Mouse (Mus musculus) limb, embryonic 11.5 days (tissue): Measurements from ENCODE around the gene Prr27. TPM values are rescaled to one million over a fixed set of nuclear protein-coding genes. Genes with fewer than 3 reads are reported as not detected.
A peak's percentile ranks its signal among the peaks of the same experiment; 100 is the strongest.

Experiments
- ATAC-seq: fragments of 200-750 bp; cut with Nextera tagmentation; 2 replicates; pipeline ENCODE4 v1.8.0; 2017; ENCODE audit warnings: low read depth; ENCODE audit not compliant: insufficient number of reproducible peaks, low FRiP score, low TSS enrichment
- DNase-seq: peaks from one replicate; pipeline ENCODE4 v3.0.0-alpha.2; 2015; ENCODE audit warnings: low spot score
- H3K27ac ChIP-seq: fragments of 300-500 bp; sonication (generic); replicated peaks from 2 replicates; pipeline ENCODE4 v1.5.1; 2014; ENCODE audit warnings: low read depth, mild to moderate bottlenecking, low read length
- H3K27me3 ChIP-seq: fragments of 300-500 bp; sonication (generic); 2 replicates; pipeline ENCODE4 v1.6.1; 2014; ENCODE audit warnings: mild to moderate bottlenecking, low read length, mixed read lengths; ENCODE audit not compliant: control insufficient read depth, insufficient read depth
- H3K36me3 ChIP-seq: fragments of 300-500 bp; sonication (generic); 2 replicates; pipeline ENCODE4 v1.6.1; 2014; ENCODE audit warnings: mild to moderate bottlenecking, low read length, moderate library complexity, mixed read lengths; ENCODE audit not compliant: control insufficient read depth, insufficient read depth
- H3K4me1 ChIP-seq: fragments of 300-500 bp; sonication (generic); 2 replicates; pipeline ENCODE4 v1.6.1; 2014; ENCODE audit warnings: low read length, mixed read lengths; ENCODE audit not compliant: control insufficient read depth, insufficient read depth
- H3K4me2 ChIP-seq: fragments of 300-500 bp; sonication (generic); 2 replicates; pipeline ENCODE4 v1.6.1; 2014; ENCODE audit warnings: low read depth, mild to moderate bottlenecking, moderate library complexity; ENCODE audit not compliant: severe bottlenecking
- H3K4me3 ChIP-seq: fragments of 300-500 bp; sonication (generic); 2 replicates; pipeline ENCODE4 v1.5.1; 2014; ENCODE audit warnings: low read depth, low read length
- H3K9ac ChIP-seq: fragments of 300-500 bp; sonication (generic); 2 replicates; pipeline ENCODE4 v1.6.1; 2014; ENCODE audit warnings: mild to moderate bottlenecking, low read length
- H3K9me3 ChIP-seq: fragments of 300-500 bp; sonication (generic); 2 replicates; pipeline ENCODE4 v1.6.1; 2016; ENCODE audit warnings: low read length; ENCODE audit not compliant: control insufficient read depth
- WGBS: fragments of 180-500 bp; shearing (Covaris S2); extraction: QIAGEN DNeasy Blood & Tissue Kit; methylation state at CpG from one replicate; pipeline ENCODE4 v1.1.7; 2014; 5-methylcytosine and 5-hydroxymethylcytosine counted together
- polyA plus RNA-seq: library from polyadenylated mRNA; unstranded; fragments of >200 nt; fragmentation: Nextera tagmentation; extraction: Ambion mirVana; gene quantifications from 2 replicates; pipeline ENCODE4 v1.2.1, GENCODE M21; 2014

The Prr27 gene
- not detected in 2 replicates for polyA plus RNA-seq

DNA sequence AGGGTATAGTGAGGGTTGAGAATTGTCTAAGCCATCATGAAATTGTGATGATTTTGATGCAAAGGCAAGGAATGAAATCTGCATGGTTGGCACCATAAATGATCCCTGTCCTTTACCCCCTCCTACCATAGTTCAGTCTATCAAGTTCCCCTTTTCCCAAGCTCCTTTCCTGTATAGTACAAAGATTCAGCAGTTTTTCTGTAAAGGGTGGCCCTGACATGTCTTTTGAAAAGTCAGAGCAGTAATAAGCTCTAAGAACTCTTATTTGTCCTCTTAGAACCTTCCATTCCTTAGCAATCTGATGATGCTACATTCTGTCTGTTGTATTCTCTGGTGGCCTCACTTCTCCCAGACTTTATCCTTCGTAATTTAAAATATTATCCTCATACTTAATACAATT, at the start of gene Prr27:
TSS of gene Prr27 (plus strand) at position 301 of the 400 bp plus-strand sequence.
- Histone ChIP-seq H3K9ac (no peak within 1 kb of the TSS), H3K36me3 (no peaks in the 10 kb centered on the region), H3K27me3 (no peaks in the 10 kb centered on the region), H3K4me1 (no peaks in the 10 kb centered on the region), H3K4me3 (no peak within 1 kb of the TSS), H3K4me2 (no peak within 1 kb of the TSS), H3K9me3 (no peaks in the 10 kb centered on the region), H3K27ac (no peak within 1 kb of the TSS)
- ATAC-seq (no peak), DNase-seq (no peak)
- WGBS: 74% methylated on average over 1 of the region's 1 CpGs

DNA sequence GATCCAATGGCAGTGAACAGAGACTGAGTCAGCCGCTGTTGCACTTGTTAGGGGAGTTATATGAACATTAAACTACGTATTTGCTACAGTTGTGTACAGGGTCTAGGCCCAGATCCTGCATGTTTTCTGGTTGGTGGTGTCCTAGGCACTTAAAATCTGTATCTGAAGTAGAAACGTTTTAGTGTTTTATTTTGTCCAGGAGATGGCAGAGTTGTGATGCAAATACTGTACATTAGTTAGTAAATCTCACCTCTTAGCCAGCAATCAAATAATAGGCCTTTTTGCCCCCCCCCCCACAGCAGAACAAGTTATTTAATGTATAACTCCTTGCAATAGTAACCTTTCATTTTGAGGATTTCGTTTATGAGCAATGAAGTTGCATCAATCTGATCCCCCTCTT, 42.8 kb upstream of the Prr27 start:
- H3K4me2 ChIP-seq: no peak overlapping the region

DNA sequence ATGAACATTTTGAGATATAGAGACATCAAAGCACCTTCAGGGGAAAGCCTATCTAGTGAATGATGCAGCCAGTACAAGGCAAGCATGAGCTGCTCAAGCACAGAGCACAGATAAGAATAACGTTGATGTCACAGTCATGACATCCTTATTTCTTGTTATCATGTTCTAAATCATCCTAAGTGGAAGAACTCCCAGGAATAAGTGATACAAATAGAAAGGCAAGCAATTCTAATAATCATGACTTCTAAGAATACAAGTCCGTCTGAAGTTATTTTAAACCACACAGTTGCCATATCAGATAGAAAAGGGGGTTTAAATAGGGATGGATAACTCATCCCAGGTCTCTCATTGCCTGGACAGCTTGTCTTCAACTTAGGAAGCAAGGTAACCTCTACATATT, 17.7 kb upstream of the Prr27 start, which contains the start of gene Csn1s2b:
TSS of gene Csn1s2b (plus strand) at position 301 of the 400 bp plus-strand sequence.
- Histone ChIP-seq H3K9ac (no peak within 1 kb of the TSS), H3K27me3 (no peaks in the 10 kb centered on the region), H3K4me1 (no peaks in the 10 kb centered on the region), H3K9me3 (no peaks in the 10 kb centered on the region), H3K4me2 (no peak within 1 kb of the TSS), H3K36me3 (no peaks in the 10 kb centered on the region), H3K27ac (no peak within 1 kb of the TSS), H3K4me3 (no peak within 1 kb of the TSS)
- DNase-seq (no peak), ATAC-seq (no peak)
- WGBS: 87% methylated on average over 2 of the region's 2 CpGs

More for the DNA sequence above, 42.8 kb upstream of the Prr27 start:
- no peaks in the 10 kb centered on the region for H3K27me3 ChIP-seq
- H3K4me1 ChIP-seq: no peaks in the 10 kb centered on the region
- ATAC-seq (no peak), DNase-seq (no peak)
- WGBS: 63% methylated on average over 4 of the region's 4 CpGs
- no peak overlapping the region for H3K4me3 ChIP-seq
- no peak overlapping the region for H3K9ac ChIP-seq
- no peaks in the 10 kb centered on the region for H3K9me3 ChIP-seq
- no peak overlapping the region for H3K27ac ChIP-seq
- H3K36me3 ChIP-seq: no peaks in the 10 kb centered on the region

DNA sequence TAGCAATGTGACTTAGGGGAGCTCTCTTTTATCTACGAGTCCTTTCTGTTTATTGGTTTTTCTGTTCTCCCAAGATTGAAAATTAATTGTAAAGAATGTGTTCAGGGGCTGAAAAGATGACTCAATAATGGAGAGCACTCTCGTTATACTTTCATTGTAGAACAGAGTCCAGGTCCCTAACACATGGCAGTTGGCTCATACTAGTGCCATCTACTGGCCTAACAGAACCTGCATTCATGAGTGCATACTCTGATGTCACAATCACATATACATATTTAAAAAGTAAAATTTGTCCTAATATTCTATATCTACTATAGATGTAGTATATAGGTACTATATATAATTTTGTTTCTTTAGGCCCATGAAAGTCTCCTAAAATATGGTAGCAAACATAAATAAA, 16.2 kb upstream of the Prr27 start:
- Histone ChIP-seq H3K9me3 (no peaks in the 10 kb centered on the region), H3K4me1 (no peaks in the 10 kb centered on the region), H3K27ac (no peak overlapping the region), H3K9ac (no peak overlapping the region), H3K36me3 (no peaks in the 10 kb centered on the region), H3K4me3 (no peak overlapping the region), H3K4me2 (no peak overlapping the region), H3K27me3 (no peaks in the 10 kb centered on the region)
- 78% methylated on average over 2 of the region's 2 CpGs for WGBS
- DNase-seq: no peak
- ATAC-seq: no peak

DNA sequence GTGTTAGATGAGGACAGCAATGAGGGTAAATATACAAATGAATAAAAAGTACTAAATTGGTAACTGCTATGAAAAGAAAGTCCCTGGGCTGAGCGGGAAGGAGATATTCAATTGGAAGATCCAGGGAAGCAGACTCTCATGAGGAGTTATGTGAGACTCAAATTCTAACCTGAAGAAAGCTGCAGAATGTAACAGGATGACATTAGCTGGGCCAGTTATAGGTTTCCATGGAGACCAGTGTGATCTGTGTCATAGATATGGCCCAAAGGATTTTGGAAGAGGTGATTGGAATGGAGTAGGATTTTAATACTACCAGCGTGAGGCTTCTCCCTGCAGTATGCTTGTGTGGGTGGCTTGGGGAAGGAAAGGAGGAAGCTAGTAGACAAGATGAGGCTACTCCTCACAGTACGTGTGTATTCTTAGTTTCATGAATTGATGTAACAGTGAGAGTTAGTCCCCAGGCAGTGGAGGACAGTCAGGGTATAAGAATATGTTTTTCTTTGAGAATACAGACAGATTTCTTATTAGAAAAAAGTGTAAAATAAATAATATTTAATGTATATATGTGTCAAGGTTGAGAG, 29.7 kb downstream of the Prr27 start:
- 82% methylated on average over 3 of the region's 3 CpGs for WGBS
- no peaks in the 10 kb centered on the region for H3K4me1 ChIP-seq

DNA sequence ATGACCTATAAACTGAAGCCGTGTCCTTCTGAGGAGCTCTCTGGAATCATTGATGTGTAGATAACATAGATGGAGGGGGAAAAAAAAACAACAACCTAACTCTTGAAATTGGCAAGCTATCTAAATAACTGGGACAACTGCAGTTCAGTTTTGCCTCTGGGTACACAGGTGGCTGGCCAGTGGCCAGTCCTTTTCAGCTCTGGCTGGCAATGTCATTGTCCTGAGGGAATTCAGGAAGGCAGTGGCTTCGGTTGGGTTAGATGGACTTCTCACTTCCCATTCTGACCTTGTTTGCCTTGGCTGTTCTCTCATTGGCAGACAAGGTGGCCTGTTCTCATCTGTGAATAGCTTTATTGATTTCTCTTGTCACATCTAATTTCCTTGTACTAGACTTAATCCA, 44.6 kb downstream of the Prr27 start:
- H3K4me3 ChIP-seq: no peak overlapping the region
- ATAC-seq: no peak
- H3K27me3 ChIP-seq: no peaks in the 10 kb centered on the region
- H3K27ac ChIP-seq: no peak overlapping the region
- no peaks in the 10 kb centered on the region for H3K4me1 ChIP-seq
- no peak for DNase-seq
- H3K4me2 ChIP-seq: no peak overlapping the region
- no peaks in the 10 kb centered on the region for H3K9me3 ChIP-seq
- H3K9ac ChIP-seq: no peak overlapping the region
- WGBS: 81% methylated on average over 2 of the region's 2 CpGs
- H3K36me3 ChIP-seq: no peaks in the 10 kb centered on the region

More for the DNA sequence above, 29.7 kb downstream of the Prr27 start:
- no peak overlapping the region for H3K4me3 ChIP-seq
- no peak overlapping the region for H3K9ac ChIP-seq
- no peak overlapping the region for H3K27ac ChIP-seq
- no peaks in the 10 kb centered on the region for H3K9me3 ChIP-seq
- no peak overlapping the region for H3K4me2 ChIP-seq
- no peaks in the 10 kb centered on the region for H3K36me3 ChIP-seq
- ATAC-seq: no peak
- no peaks in the 10 kb centered on the region for H3K27me3 ChIP-seq
- no peak for DNase-seq

GRCm38 (mm10) chr5:87871423-87871822, 45.9 kb downstream of the Prr27 start:
- ATAC-seq (no peak), DNase-seq (peak; percentile 25)
- Histone ChIP-seq H3K27ac (no peak overlapping the region), H3K9me3 (no peaks in the 10 kb centered on the region), H3K27me3 (no peaks in the 10 kb centered on the region), H3K4me1 (no peaks in the 10 kb centered on the region), H3K9ac (no peak overlapping the region), H3K4me3 (no peak overlapping the region), H3K36me3 (no peaks in the 10 kb centered on the region), H3K4me2 (no peak overlapping the region)
- WGBS: 26% methylated on average over 4 of the region's 4 CpGs

GRCm38 (mm10) chr5:87884729-87885128, 59.2 kb downstream of the Prr27 start, which contains the start of gene Odam:
TSS of gene Odam (plus strand) at chr5:87885029.
- Histone ChIP-seq H3K27ac (no peak within 1 kb of the TSS), H3K36me3 (no peaks in the 10 kb centered on the region), H3K27me3 (no peaks in the 10 kb centered on the region), H3K9me3 (no peaks in the 10 kb centered on the region), H3K9ac (no peak within 1 kb of the TSS), H3K4me1 (no peaks in the 10 kb centered on the region), H3K4me3 (no peak within 1 kb of the TSS), H3K4me2 (no peak within 1 kb of the TSS)
- DNase-seq (no peak), ATAC-seq (no peak)
- 91% methylated on average over 1 of the region's 1 CpGs for WGBS
